In the genomic region with DNA sequence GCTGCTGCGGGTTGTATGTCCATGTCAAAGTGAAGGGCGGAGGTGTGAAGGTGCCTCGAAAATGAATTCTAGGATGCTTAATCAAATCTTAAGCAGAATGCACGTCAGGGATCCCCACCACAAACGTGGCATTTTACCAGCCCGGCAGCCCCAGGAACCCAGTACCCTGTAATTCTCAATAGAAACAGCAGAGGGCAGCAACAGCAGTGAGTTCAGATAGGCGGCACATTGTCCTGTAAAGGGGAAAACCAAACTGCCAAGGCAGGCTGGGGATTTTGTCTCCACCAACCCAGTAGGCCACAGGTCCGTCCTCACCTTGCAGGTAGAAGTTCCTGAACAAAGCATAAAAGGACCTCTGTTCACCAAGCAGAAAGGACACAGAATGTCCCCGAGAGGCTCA, we compare ENCODE assay signal across 8 mouse cellular contexts. TPM values are rescaled to one million over a fixed set of nuclear protein-coding genes. Genes with fewer than 3 reads are reported as not detected.
DNase-seq lines count a peak whose midpoint lies in the region; ATAC-seq lines count a peak whose summit lies in the region.

No protein-coding gene starts in this region.

- no peak overlapping the region; the same call in 1 of the 2 replicates for H3K27ac ChIP-seq in embryonic facial prominence, embryonic 10.5 days (replicated peaks)
- no peak overlapping the region for H3K27ac ChIP-seq in heart, embryonic 15.5 days

- H3K4me1 ChIP-seq in embryonic facial prominence, embryonic 10.5 days: peaks cover 12% of the 10 kb centered on the region
- H3K4me1 ChIP-seq in heart, embryonic 15.5 days (replicated peaks): peaks cover 13% of the 10 kb centered on the region

- no peaks in the 10 kb centered on the region for H3K9me3 ChIP-seq in embryonic facial prominence, embryonic 10.5 days
- no peaks in the 10 kb centered on the region for H3K9me3 ChIP-seq in heart, embryonic 15.5 days (replicated peaks)

- ATAC-seq in heart, embryonic 15.5 days (replicated peaks; ENCODE audit: insufficient number of reproducible peaks, insufficient read depth, low FRiP score, low read depth): no peak

- H3K4me3 ChIP-seq in embryonic facial prominence, embryonic 10.5 days: no peak overlapping the region
- H3K4me3 ChIP-seq in heart, embryonic 15.5 days: no peak overlapping the region

- no peak overlapping the region for H3K9ac ChIP-seq in heart, embryonic 15.5 days

- H3K36me3 ChIP-seq in embryonic facial prominence, embryonic 10.5 days (replicated peaks): peaks cover 8% of the 10 kb centered on the region
- peaks cover 8% of the 10 kb centered on the region; the same call in 1 of the 2 replicates for H3K36me3 ChIP-seq in heart, embryonic 15.5 days

- no peaks in the 10 kb centered on the region for H3K27me3 ChIP-seq in embryonic facial prominence, embryonic 10.5 days (replicated peaks; ENCODE audit: low read depth, poor library complexity, severe bottlenecking)
- H3K27me3 ChIP-seq in heart, embryonic 15.5 days: no peaks in the 10 kb centered on the region

- peak; percentile 78 for DNase-seq in ES-CJ7 (ENCODE audit: low read depth, low spot score)
- DNase-seq in adrenal gland, postnatal 10 days: peak; percentile 83
- DNase-seq in embryonic facial prominence, embryonic 10.5 days (ENCODE audit: low spot score): peak; percentile 79
- DNase-seq in layer of hippocampus, postnatal 25 days (ENCODE audit: extremely low spot score in 1 of 2, low spot score in 1 of 2): peak; percentile 68 to 84
- DNase-seq in lung, postnatal 36 days: peak; percentile 91
- DNase-seq in right cerebral cortex, postnatal 4 days: peak; percentile 77
- peak; percentile 59 for DNase-seq in yolk sac, embryonic 10.5 days (ENCODE audit: low spot score)

- peak overlapping the region; percentile 21; the same call in 1 of the 2 replicates for H3K4me2 ChIP-seq in heart, embryonic 15.5 days

- WGBS in embryonic facial prominence, embryonic 10.5 days: 16% methylated on average over 9 of the region's 9 CpGs
- WGBS in heart, embryonic 15.5 days: 14% methylated on average over 9 of the region's 9 CpGs

RNA-seq across cellular contexts. Expression of a gene that starts 2.0 kb away (rescaled TPM):
- 10 to 100 TPM; 24.4 to 26.7 TPM for total RNA-seq in adrenal gland, postnatal 10 days (2021)
- 62.9 and 64.8 TPM in 2 replicates for polyA plus RNA-seq in embryonic facial prominence, embryonic 10.5 days (2016; fragmentation: Nextera tagmentation; extraction: Ambion mirVana)
- polyA plus RNA-seq in heart, embryonic 15.5 days (2015; fragmentation: Nextera tagmentation; extraction: Ambion mirVana): 50.1 and 54.5 TPM in 2 replicates
- 10 to 100 TPM; 32.9 to 38.8 TPM for total RNA-seq in layer of hippocampus, postnatal 25 days (2021)
